Mouse (Mus musculus): ENCODE measurements at regions not wholly inside any gene's neighbourhood (a gene's known extent, or its start where the extent isn't known, plus 50 kb on each side); places are given as distances from the start of the nearest gene placed in this dataset.

- no peak for DNase-seq (ENCODE audit: low spot score)
- H3K4me3 ChIP-seq (ENCODE audit: low read depth, low read length), result no peak overlapping the region
- 75% methylated on average over 10 of the region's 10 CpGs for WGBS
- no peaks in the 10 kb centered on the region for H3K27me3 ChIP-seq (ENCODE audit: control insufficient read depth, insufficient read depth, low read length)
- ATAC-seq (replicated peaks; ENCODE audit: low FRiP score), result no peak
- H3K9ac ChIP-seq (ENCODE audit: low read length), result no peak overlapping the region
- no peak overlapping the region for H3K4me2 ChIP-seq (ENCODE audit: low read depth, low read length, severe bottlenecking)
- no peak overlapping the region for H3K27ac ChIP-seq (ENCODE audit: low read depth, low read length)
- no peaks in the 10 kb centered on the region for H3K36me3 ChIP-seq (ENCODE audit: control insufficient read depth, insufficient read depth, low read length)
- H3K4me1 ChIP-seq (replicated peaks; ENCODE audit: control insufficient read depth, insufficient read depth, low read length), result no peaks in the 10 kb centered on the region
- no peaks in the 10 kb centered on the region for H3K9me3 ChIP-seq (ENCODE audit: control insufficient read depth, low read length)
Measured at GRCm38 (mm10) chr17:74942984-74943801, 62.2 kb upstream of the Ltbp1 start.

GRCm38 (mm10) chr17:74943802-74944193 is 61.6 kb upstream of the Ltbp1 start:
- H3K27me3 ChIP-seq (ENCODE audit: control insufficient read depth, insufficient read depth, low read length), result no peaks in the 10 kb centered on the region
- WGBS, result 36% methylated on average over 4 of the region's 4 CpGs
- no peak overlapping the region for H3K27ac ChIP-seq (ENCODE audit: low read depth, low read length)
- no peak overlapping the region for H3K4me3 ChIP-seq (ENCODE audit: low read depth, low read length)
- H3K4me1 ChIP-seq (replicated peaks; ENCODE audit: control insufficient read depth, insufficient read depth, low read length), result no peaks in the 10 kb centered on the region
- no peaks in the 10 kb centered on the region for H3K36me3 ChIP-seq (ENCODE audit: control insufficient read depth, insufficient read depth, low read length)
- no peak overlapping the region for H3K9ac ChIP-seq (ENCODE audit: low read length)
- no peaks in the 10 kb centered on the region for H3K9me3 ChIP-seq (ENCODE audit: control insufficient read depth, low read length)
- H3K4me2 ChIP-seq (ENCODE audit: low read depth, low read length, severe bottlenecking), result no peak overlapping the region
- DNase-seq (ENCODE audit: low spot score), result no peak
- no peak for ATAC-seq (replicated peaks; ENCODE audit: low FRiP score)

GRCm38 (mm10) chr17:74945149-74945548 is 60.2 kb upstream of the Ltbp1 start:
- Histone ChIP-seq H3K4me1 (replicated peaks; ENCODE audit: control insufficient read depth, insufficient read depth, low read length) (no peaks in the 10 kb centered on the region), H3K9ac (ENCODE audit: low read length) (no peak overlapping the region), H3K27ac (ENCODE audit: low read depth, low read length) (no peak overlapping the region), H3K36me3 (ENCODE audit: control insufficient read depth, insufficient read depth, low read length) (no peaks in the 10 kb centered on the region), H3K9me3 (ENCODE audit: control insufficient read depth, low read length) (no peaks in the 10 kb centered on the region), H3K4me3 (ENCODE audit: low read depth, low read length) (no peak overlapping the region), H3K4me2 (ENCODE audit: low read depth, low read length, severe bottlenecking) (no peak overlapping the region), H3K27me3 (ENCODE audit: control insufficient read depth, insufficient read depth, low read length) (no peaks in the 10 kb centered on the region)
- WGBS, result 72% methylated on average over 6 of the region's 6 CpGs
- ATAC-seq (replicated peaks; ENCODE audit: low FRiP score) (no peak), DNase-seq (ENCODE audit: low spot score) (no peak)

DNA sequence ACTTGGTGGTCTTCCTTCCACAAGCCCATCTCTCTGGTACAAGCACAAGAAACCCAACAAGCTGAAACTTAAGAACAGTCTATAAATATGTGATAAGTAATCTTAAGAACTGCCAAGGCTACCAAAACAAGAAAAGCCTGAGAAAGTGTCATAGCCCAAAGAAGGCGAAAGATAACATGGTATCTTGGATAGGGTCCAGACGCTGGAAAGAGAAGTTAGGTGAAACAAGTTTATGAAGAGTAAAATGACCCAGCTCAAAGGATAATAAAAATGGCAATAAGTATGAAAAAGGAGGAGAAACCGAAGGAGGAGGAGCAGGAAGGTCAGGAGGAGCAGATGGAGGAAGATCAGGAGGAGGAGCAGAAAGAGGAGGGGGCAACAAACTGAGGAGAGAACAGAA is 56.9 kb upstream of the Ltbp1 start:
- no peaks in the 10 kb centered on the region for H3K36me3 ChIP-seq (ENCODE audit: control insufficient read depth, insufficient read depth, low read length)
- H3K4me3 ChIP-seq (ENCODE audit: low read depth, low read length), result no peak overlapping the region
- H3K27ac ChIP-seq (ENCODE audit: low read depth, low read length), result no peak overlapping the region
- no peaks in the 10 kb centered on the region for H3K9me3 ChIP-seq (ENCODE audit: control insufficient read depth, low read length)
- H3K27me3 ChIP-seq (ENCODE audit: control insufficient read depth, insufficient read depth, low read length), result no peaks in the 10 kb centered on the region
- H3K9ac ChIP-seq (ENCODE audit: low read length), result no peak overlapping the region
- H3K4me2 ChIP-seq (ENCODE audit: low read depth, low read length, severe bottlenecking), result no peak overlapping the region
- H3K4me1 ChIP-seq (replicated peaks; ENCODE audit: control insufficient read depth, insufficient read depth, low read length), result no peaks in the 10 kb centered on the region
- ATAC-seq (replicated peaks; ENCODE audit: low FRiP score) (no peak), DNase-seq (ENCODE audit: low spot score) (no peak)
- WGBS, result 87% methylated on average over 3 of the region's 3 CpGs

DNA sequence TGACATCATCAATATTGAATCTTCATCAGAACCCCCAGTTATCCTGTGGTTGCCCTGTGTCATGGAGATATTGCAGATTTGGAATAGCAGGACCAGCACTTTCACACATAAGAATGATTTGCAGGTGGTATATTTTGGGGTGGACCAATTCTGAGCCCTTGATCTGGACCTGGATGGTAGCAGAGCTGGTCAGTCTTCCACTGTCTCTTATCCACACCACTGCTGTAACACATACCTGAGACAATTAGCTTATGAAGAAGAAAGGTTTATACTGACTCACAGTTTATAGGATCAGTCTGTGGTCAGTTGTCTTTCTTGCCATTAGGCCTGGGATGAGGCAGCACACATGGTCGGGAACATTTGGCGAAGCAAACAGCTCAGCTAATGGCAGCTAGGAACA is 55.1 kb upstream of the Ltbp1 start:
- H3K4me3 ChIP-seq (ENCODE audit: low read depth, low read length), result no peak overlapping the region
- no peak for ATAC-seq (replicated peaks; ENCODE audit: low FRiP score)
- WGBS, result 93% methylated on average over 2 of the region's 2 CpGs
- H3K4me1 ChIP-seq (replicated peaks; ENCODE audit: control insufficient read depth, insufficient read depth, low read length), result no peaks in the 10 kb centered on the region
- no peak for DNase-seq (ENCODE audit: low spot score)
- H3K27me3 ChIP-seq (ENCODE audit: control insufficient read depth, insufficient read depth, low read length), result no peaks in the 10 kb centered on the region
- no peak overlapping the region for H3K4me2 ChIP-seq (ENCODE audit: low read depth, low read length, severe bottlenecking)
- H3K9me3 ChIP-seq (ENCODE audit: control insufficient read depth, low read length), result no peaks in the 10 kb centered on the region
- H3K9ac ChIP-seq (ENCODE audit: low read length), result no peak overlapping the region
- no peaks in the 10 kb centered on the region for H3K36me3 ChIP-seq (ENCODE audit: control insufficient read depth, insufficient read depth, low read length)
- H3K27ac ChIP-seq (ENCODE audit: low read depth, low read length), result no peak overlapping the region

- Histone ChIP-seq H3K4me2 (ENCODE audit: low read depth, low read length, severe bottlenecking) (no peak overlapping the region), H3K4me1 (replicated peaks; ENCODE audit: control insufficient read depth, insufficient read depth, low read length) (no peaks in the 10 kb centered on the region), H3K27ac (ENCODE audit: low read depth, low read length) (no peak overlapping the region), H3K9ac (ENCODE audit: low read length) (no peak overlapping the region), H3K27me3 (ENCODE audit: control insufficient read depth, insufficient read depth, low read length) (no peaks in the 10 kb centered on the region), H3K9me3 (ENCODE audit: control insufficient read depth, low read length) (no peaks in the 10 kb centered on the region), H3K36me3 (ENCODE audit: control insufficient read depth, insufficient read depth, low read length) (no peaks in the 10 kb centered on the region), H3K4me3 (ENCODE audit: low read depth, low read length) (no peak overlapping the region)
- DNase-seq (ENCODE audit: low spot score) (no peak), ATAC-seq (replicated peaks; ENCODE audit: low FRiP score) (no peak)
- WGBS, result 95% methylated on average over 2 of the region's 2 CpGs
Measured at GRCm38 (mm10) chr17:74954988-74955387, 50.4 kb upstream of the Ltbp1 start.
